Comparison of ENCODE assay signal across 16 mouse cellular contexts in genomic region chr11:54751502-54751901, GRCm38 (mm10). TPM values are rescaled to one million over a fixed set of nuclear protein-coding genes. Genes with fewer than 3 reads are reported as not detected.
DNase-seq lines count a peak whose midpoint lies in the region; ATAC-seq and TF ChIP-seq lines count a peak whose summit lies in the region.
"Had no signal": no experiment of that assay in that cellular context is flagged by ENCODE, and none has a peak within 500 bp of the region (broad histone marks: within the 10 kb centered on the region; RNA-seq: fewer than 3 reads in every experiment).

No protein-coding gene starts in this region.

- H3K27me3 ChIP-seq in forebrain, embryonic 15.5 days: no peaks in the 10 kb centered on the region
- no peaks in the 10 kb centered on the region for H3K27me3 ChIP-seq in forebrain, postnatal 0 days (ENCODE audit: insufficient read depth, low read length)
- H3K27me3 ChIP-seq: limb, embryonic 15.5 days had no signal

- no peak overlapping the region for H3K4me2 ChIP-seq in forebrain, embryonic 15.5 days (replicated peaks)
- H3K4me2 ChIP-seq in forebrain, postnatal 0 days (ENCODE audit: low read depth): no peak overlapping the region
- H3K4me2 ChIP-seq: limb, embryonic 15.5 days had no signal

- WGBS in forebrain, embryonic 15.5 days: 64% methylated on average over 4 of the region's 4 CpGs
- WGBS in forebrain, postnatal 0 days: 59% methylated on average over 4 of the region's 4 CpGs

- DNase-seq in forebrain, postnatal 0 days: no peak
- no peak for DNase-seq in layer of hippocampus, adult 2 months (ENCODE audit: low spot score in 2 of 2)
- no peak for DNase-seq in layer of hippocampus, adult 18-20 months (ENCODE audit: low spot score in 2 of 2)
- DNase-seq in MN1 (ENCODE audit: low spot score): peak; percentile 67
- DNase-seq in gastrocnemius, postnatal 25 days: peak; percentile 31
- no peak for DNase-seq in spleen, postnatal 14 days (ENCODE audit: low spot score in 2 of 2)
- DNase-seq in retina, embryonic 14.5 days (ENCODE audit: low spot score): no peak
- DNase-seq: adrenal gland, postnatal 36 days; B cell, adult 2 months; cerebellum, adult 11-12 months; embryo, embryonic 11 days; lung, adult 2 months; thymus, adult 2 months had no signal

- TF ChIP-seq CTCF in forebrain, postnatal 0 days (IDR thresholded peaks at IDR 0.05; ENCODE audit: low read depth): no peak
- no peak for TF ChIP-seq CTCF in layer of hippocampus, adult 2 months (conservative IDR thresholded peaks at IDR 0.05)

- peaks cover 33% of the 10 kb centered on the region for H3K4me1 ChIP-seq in forebrain, embryonic 15.5 days
- peaks cover 4% of the 10 kb centered on the region; the same call in 1 of the 2 replicates for H3K4me1 ChIP-seq in forebrain, postnatal 0 days (ENCODE audit: insufficient read depth)

- no peak overlapping the region for H3K4me3 ChIP-seq in forebrain, embryonic 15.5 days
- H3K4me3 ChIP-seq in forebrain, postnatal 0 days (ENCODE audit: low read depth, low read length): no peak overlapping the region
- no peak overlapping the region for H3K4me3 ChIP-seq in layer of hippocampus, adult 2 months
- H3K4me3 ChIP-seq: limb, embryonic 15.5 days had no signal

- no peaks in the 10 kb centered on the region for H3K9me3 ChIP-seq in forebrain, embryonic 15.5 days
- no peaks in the 10 kb centered on the region for H3K9me3 ChIP-seq in forebrain, postnatal 0 days (ENCODE audit: low read length)
- H3K9me3 ChIP-seq: limb, embryonic 15.5 days had no signal

- peak overlapping the region; percentile 34; the same call in 1 of the 2 replicates for H3K27ac ChIP-seq in forebrain, embryonic 15.5 days (replicated peaks)
- no peak overlapping the region for H3K27ac ChIP-seq in forebrain, postnatal 0 days (ENCODE audit: low read depth, low read length)
- H3K27ac ChIP-seq in layer of hippocampus, adult 2 months: peak overlapping the region; percentile 11
- H3K27ac ChIP-seq: kidney, postnatal 0 days; limb, embryonic 15.5 days had no signal

- ATAC-seq in forebrain, embryonic 15.5 days (replicated peaks): no peak
- no peak for ATAC-seq in forebrain, postnatal 0 days

- H3K9ac ChIP-seq in forebrain, embryonic 15.5 days (replicated peaks): no peak overlapping the region
- H3K9ac ChIP-seq in forebrain, postnatal 0 days: no peak overlapping the region
- H3K9ac ChIP-seq: limb, embryonic 15.5 days had no signal

- peaks cover 4% of the 10 kb centered on the region; the same call in 1 of the 2 replicates for H3K36me3 ChIP-seq in forebrain, embryonic 15.5 days
- no peaks in the 10 kb centered on the region for H3K36me3 ChIP-seq in forebrain, postnatal 0 days (ENCODE audit: insufficient read depth)

RNA-seq across cellular contexts. Expression of gene Cdc42se2, which starts 36.0 kb away (rescaled TPM):
- polyA plus RNA-seq in forebrain, embryonic 15.5 days (2015; fragmentation: Nextera tagmentation; extraction: Ambion mirVana): 188 and 196 TPM in 2 replicates
- total RNA-seq in forebrain, postnatal 0 days (2014; rRNA removed): 137 and 150 TPM in 2 replicates
- polyA plus RNA-seq in forebrain, postnatal 0 days (2015; fragmentation: Nextera tagmentation; extraction: Ambion mirVana): 121 and 137 TPM in 2 replicates
- total RNA-seq in layer of hippocampus, adult 2 months (2021): 100 to 1,000 TPM; 134 TPM
- total RNA-seq in layer of hippocampus, adult 18-20 months (2021): 100 to 1,000 TPM; 135 to 144 TPM
- 10 to 100 TPM; 13.8 to 14.3 TPM for total RNA-seq in gastrocnemius, postnatal 25 days (2021)

Comparison
In these comparisons a context has a peak if more than half of its experiments do, and no peak if none do; other contexts are left out.
1. DNase-seq: peak in MN1 (single experiment) and gastrocnemius, postnatal 25 days (single experiment); none in forebrain, postnatal 0 days (single experiment), layer of hippocampus, adult 2 months (0 of 2), layer of hippocampus, adult 18-20 months (0 of 2), spleen, postnatal 14 days (0 of 2) and retina, embryonic 14.5 days (single experiment).